Mouse (Mus musculus): Measurements from ENCODE around the gene Oosp1. TPM values are rescaled to one million over a fixed set of nuclear protein-coding genes. Genes with fewer than 3 reads are reported as not detected.

The Oosp1 gene
- polyA plus RNA-seq, 1 experiment: not detected

DNA sequence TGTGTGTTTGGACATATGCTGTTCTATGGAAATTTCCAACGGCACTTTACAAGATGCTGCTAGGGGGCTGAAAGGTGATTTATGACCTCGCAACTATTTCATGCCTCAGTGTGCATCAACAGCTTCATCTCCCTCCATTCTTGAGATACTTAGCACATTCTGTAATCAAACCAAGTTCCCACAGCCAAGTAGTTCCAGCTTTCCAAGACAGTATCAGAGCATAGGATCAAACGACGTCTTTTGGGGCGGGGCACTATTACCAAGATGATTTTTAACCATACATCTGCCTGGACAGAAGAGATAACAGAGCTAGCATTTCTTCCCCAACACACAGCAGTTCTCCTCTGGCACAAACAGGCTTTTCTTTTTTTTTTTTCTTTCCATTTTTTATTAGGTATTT is 65.7 kb downstream of the Oosp1 start:
- no peaks in the 10 kb centered on the region for H3K27me3 ChIP-seq (replicated peaks; ENCODE audit: control insufficient read depth, insufficient read depth, low read length)
- no peaks in the 10 kb centered on the region for H3K36me3 ChIP-seq (ENCODE audit: control insufficient read depth, insufficient read depth, low read length)
- WGBS: 33% methylated on average over 5 of the region's 5 CpGs
- H3K27ac ChIP-seq (ENCODE audit: insufficient read depth, low read depth, low read length): no peak overlapping the region
- no peaks in the 10 kb centered on the region for H3K4me1 ChIP-seq (ENCODE audit: control insufficient read depth, insufficient read depth, low read length)
- no peak for DNase-seq
- no peak overlapping the region for H3K4me3 ChIP-seq (ENCODE audit: insufficient read depth, low read depth, low read length)
- TF ChIP-seq CTCF (conservative IDR thresholded peaks at IDR 0.05; ENCODE audit: insufficient read depth, insufficient read length, low read depth, low read length): no peak
- TF ChIP-seq POLR2A (IDR thresholded peaks at IDR 0.05; ENCODE audit: low read depth, low read length): no peak

DNA sequence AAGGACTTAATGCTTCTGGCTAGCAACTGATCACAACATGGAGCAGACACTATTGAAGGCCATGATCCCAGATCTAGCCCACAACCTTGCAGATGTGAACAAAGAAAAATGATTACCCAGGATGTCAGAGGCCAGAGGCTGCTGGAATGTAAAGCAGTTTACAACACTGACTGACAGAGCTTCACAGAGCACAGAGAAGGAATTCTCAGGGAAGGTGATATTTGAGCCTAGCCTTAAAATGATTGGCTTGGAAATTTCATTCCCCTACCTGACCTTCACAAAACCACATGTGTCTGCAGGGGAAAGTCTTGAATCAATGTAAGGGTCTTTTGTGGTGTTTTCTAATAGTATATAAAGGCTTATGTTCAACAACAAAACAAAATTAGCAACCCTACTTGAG is 66.2 kb downstream of the Oosp1 start:
- Histone ChIP-seq H3K4me1 (ENCODE audit: control insufficient read depth, insufficient read depth, low read length) (no peaks in the 10 kb centered on the region), H3K27ac (ENCODE audit: insufficient read depth, low read depth, low read length) (no peak overlapping the region), H3K27me3 (replicated peaks; ENCODE audit: control insufficient read depth, insufficient read depth, low read length) (no peaks in the 10 kb centered on the region), H3K4me3 (ENCODE audit: insufficient read depth, low read depth, low read length) (no peak overlapping the region), H3K36me3 (ENCODE audit: control insufficient read depth, insufficient read depth, low read length) (no peaks in the 10 kb centered on the region)
- no peak for DNase-seq
- no peak for TF ChIP-seq POLR2A (IDR thresholded peaks at IDR 0.05; ENCODE audit: low read depth, low read length)
- TF ChIP-seq CTCF (conservative IDR thresholded peaks at IDR 0.05; ENCODE audit: insufficient read depth, insufficient read length, low read depth, low read length): no peak

DNA sequence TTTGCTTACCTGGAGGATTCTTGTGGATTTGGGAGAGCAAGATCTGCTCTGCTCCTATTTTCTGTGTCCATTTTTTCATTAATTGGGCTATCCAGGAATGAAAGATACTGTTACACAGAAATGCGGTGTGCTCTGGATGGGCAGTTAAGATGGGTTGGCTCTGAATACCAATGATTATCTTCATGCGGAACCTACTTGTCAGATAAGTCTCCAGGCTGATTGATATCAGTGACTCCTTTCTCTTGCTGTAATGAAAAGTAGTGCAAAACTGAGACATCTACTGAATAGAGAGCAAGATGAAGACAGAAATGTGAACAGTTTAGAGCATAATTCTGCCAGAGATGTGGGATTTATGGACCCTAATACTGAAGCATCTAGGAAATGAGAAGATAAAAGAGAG is 67.4 kb downstream of the Oosp1 start, which contains the start of gene Ms4a2:
Gene Ms4a2, minus strand, starts transcription at position 169 of the 400 bp plus-strand sequence.
- no peak within 1 kb of the TSS for H3K4me3 ChIP-seq (ENCODE audit: insufficient read depth, low read depth, low read length)
- H3K27ac ChIP-seq (ENCODE audit: insufficient read depth, low read depth, low read length): no peak within 1 kb of the TSS
- TF ChIP-seq POLR2A (IDR thresholded peaks at IDR 0.05; ENCODE audit: low read depth, low read length) (no peak), CTCF (conservative IDR thresholded peaks at IDR 0.05; ENCODE audit: insufficient read depth, insufficient read length, low read depth, low read length) (no peak)
- H3K27me3 ChIP-seq (replicated peaks; ENCODE audit: control insufficient read depth, insufficient read depth, low read length): no peaks in the 10 kb centered on the region
- H3K4me1 ChIP-seq (ENCODE audit: control insufficient read depth, insufficient read depth, low read length): no peaks in the 10 kb centered on the region
- no peaks in the 10 kb centered on the region for H3K36me3 ChIP-seq (ENCODE audit: control insufficient read depth, insufficient read depth, low read length)
- no peak for DNase-seq
- WGBS: 47% methylated on average over 2 of the region's 2 CpGs

DNA sequence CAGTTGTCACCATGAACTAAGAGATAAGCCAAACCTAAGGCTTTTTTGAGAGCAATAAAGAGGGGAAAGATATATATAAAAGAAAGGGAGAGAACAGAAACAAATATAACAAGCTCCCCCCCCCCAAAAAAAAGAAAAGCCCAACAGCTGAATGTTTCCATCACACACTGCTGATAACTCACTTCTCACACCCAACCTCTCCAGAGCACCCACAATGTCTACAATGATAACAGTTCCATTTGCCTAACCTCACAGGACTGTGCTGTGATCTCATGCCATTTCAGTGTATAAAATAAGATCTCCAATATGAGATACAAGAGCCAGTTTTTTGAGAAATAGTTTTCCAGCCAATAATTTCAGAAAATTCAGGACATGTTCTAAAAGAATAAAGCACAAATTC is 73.0 kb downstream of the Oosp1 start:
- Histone ChIP-seq H3K27me3 (replicated peaks; ENCODE audit: control insufficient read depth, insufficient read depth, low read length) (no peaks in the 10 kb centered on the region), H3K4me3 (ENCODE audit: insufficient read depth, low read depth, low read length) (no peak overlapping the region), H3K4me1 (ENCODE audit: control insufficient read depth, insufficient read depth, low read length) (no peaks in the 10 kb centered on the region), H3K36me3 (ENCODE audit: control insufficient read depth, insufficient read depth, low read length) (no peaks in the 10 kb centered on the region), H3K27ac (ENCODE audit: insufficient read depth, low read depth, low read length) (no peak overlapping the region)
- no peak for DNase-seq
- TF ChIP-seq CTCF (conservative IDR thresholded peaks at IDR 0.05; ENCODE audit: insufficient read depth, insufficient read length, low read depth, low read length): no peak
- no peak for TF ChIP-seq POLR2A (IDR thresholded peaks at IDR 0.05; ENCODE audit: low read depth, low read length)

Other genes with a start within 250 kb of the Oosp1 start
- 1.4 and 12.3 TPM in 2 replicates for gene Ms4a4b, start 247.6 kb downstream of the Oosp1 start, polyA plus RNA-seq (2012; rRNA removed)
- 1.7 and 3.0 TPM in 2 replicates for gene Ms4a6c, start 221.8 kb downstream of the Oosp1 start, polyA plus RNA-seq (2012; rRNA removed)
- 0.18 and 3.0 TPM in 2 replicates for gene Gm8369, start 205.2 kb downstream of the Oosp1 start, polyA plus RNA-seq (2012; rRNA removed)
- gene Ms4a6b, start 174.6 kb downstream of the Oosp1 start, polyA plus RNA-seq (2012; rRNA removed): 1.3 and 6.8 TPM in 2 replicates
- gene Ms4a4d, start 154.3 kb downstream of the Oosp1 start, polyA plus RNA-seq (2012; rRNA removed): 2.5 and 2.8 TPM in 2 replicates
- 0.64 and 0.94 TPM in 2 replicates for gene Ms4a6d, start 86.3 kb downstream of the Oosp1 start, polyA plus RNA-seq (2012; rRNA removed)
- 0.23 and 0.42 TPM in 2 replicates for gene Ms4a2, start 67.4 kb downstream of the Oosp1 start, polyA plus RNA-seq (2012; rRNA removed)
- gene Ms4a3, start 50.3 kb downstream of the Oosp1 start, polyA plus RNA-seq (2012; rRNA removed): not detected in 2 replicates
- gene Oosp2, start 30.6 kb downstream of the Oosp1 start, polyA plus RNA-seq (2012; rRNA removed): not detected in 2 replicates
- not detected in 2 replicates for gene Oosp3, start 5.9 kb upstream of the Oosp1 start, polyA plus RNA-seq (2012; rRNA removed)
- gene Gif, start 56.4 kb upstream of the Oosp1 start, polyA plus RNA-seq (2012; rRNA removed): not detected in 2 replicates
- 28.9 and 42.4 TPM in 2 replicates for gene Mrpl16, start 79.2 kb upstream of the Oosp1 start, polyA plus RNA-seq (2012; rRNA removed)
- 23.0 and 23.9 TPM in 2 replicates for gene Stx3, start 128.3 kb upstream of the Oosp1 start, polyA plus RNA-seq (2012; rRNA removed)
- gene Olfr1417, start 148.1 kb upstream of the Oosp1 start, polyA plus RNA-seq (2012; rRNA removed): not detected in 2 replicates
- gene Olfr1418, start 169.9 kb upstream of the Oosp1 start, polyA plus RNA-seq (2012; rRNA removed): not detected in 2 replicates
- 0.05 TPM in 1 of 2 replicates, not detected in the other for gene Olfr1419, start 184.0 kb upstream of the Oosp1 start, polyA plus RNA-seq (2012; rRNA removed)
- gene Olfr1420, start 195.4 kb upstream of the Oosp1 start, polyA plus RNA-seq (2012; rRNA removed): not detected in 2 replicates
- 13.9 and 17.6 TPM in 2 replicates for gene Patl1, start 221.2 kb upstream of the Oosp1 start, polyA plus RNA-seq (2012; rRNA removed)

All from kidney, adult 2 months (tissue).